Mouse (Mus musculus): ENCODE results near the gene Acbd4. TPM values are rescaled to one million over a fixed set of nuclear protein-coding genes. Genes with fewer than 3 reads are reported as not detected.
A peak's percentile ranks its signal among the peaks of the same experiment; 100 is the strongest.

Gene Acbd4
- polyA plus RNA-seq, 1 experiment from 2014 or later, result 100 TPM

- peak; percentile 3 for ATAC-seq
- POLR2A ChIA-PET, result interaction anchor here (0.6 to 8.8 kb wide), 6 partner anchors 13 to 439 kb away, joined by 3 to 86 read pairs (median 4); partner anchors contain the start of genes Hexim1 and Hexim2
- in situ Hi-C loops (cut with MboI; ENCODE audit: low pct_unique_long_range_greater_than_20kb), result loop anchor here (10.0 kb wide), 2 partner anchors 53 to 213 kb away; no protein-coding TSS in a partner anchor
Observed at GRCm38 (mm10) chr11:103101866-103102501, 502 bp downstream of the Acbd4 start.

GRCm38 (mm10) chr11:103102725-103103349, 1.4 kb downstream of the Acbd4 start:
- CTCF ChIA-PET, result interaction anchor here (0.6 to 6.6 kb wide), 29 partner anchors 9 to 223 kb away, joined by 3 to 68 read pairs (median 5); partner anchors contain the start of genes Hexim1 and Hexim2
- peak; percentile 90 for ATAC-seq
- in situ Hi-C loops (cut with MboI; ENCODE audit: low pct_unique_long_range_greater_than_20kb), result loop anchor here (10.0 kb wide), 2 partner anchors 52 to 212 kb away; no protein-coding TSS in a partner anchor

More at GRCm38 (mm10) chr11:103101866-103102501, 502 bp downstream of the Acbd4 start:
- DNase-seq (ENCODE audit: low read depth, low spot score), result no peak
- no peaks in the 10 kb centered on the region for H3K27me3 ChIP-seq
- TF ChIP-seq CTCF (IDR thresholded peaks at IDR 0.05), result no peak
- CTCF ChIA-PET, result interaction anchor here (0.6 to 6.6 kb wide), 24 partner anchors 10 to 224 kb away, joined by 3 to 68 read pairs (median 5); partner anchors contain the start of genes Hexim1 and Hexim2

DNA sequence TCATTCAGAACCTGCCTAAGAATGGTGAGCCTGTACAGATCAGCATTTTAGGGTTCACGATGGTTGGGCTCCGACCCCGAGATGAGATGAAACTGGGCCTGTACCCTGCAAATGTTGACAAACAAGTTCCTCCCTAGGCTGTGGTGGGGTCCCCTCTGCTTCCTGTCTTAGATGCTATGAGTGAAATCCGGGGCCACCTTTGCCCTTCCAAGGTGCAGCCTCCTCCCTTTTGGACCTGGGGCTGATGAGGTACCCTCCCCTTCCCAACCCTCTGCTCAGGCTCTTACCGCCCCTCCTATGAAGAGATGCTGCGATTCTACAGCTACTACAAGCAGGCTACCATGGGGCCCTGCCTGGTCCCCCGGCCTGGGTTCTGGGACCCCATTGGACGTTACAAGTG, 2.1 kb downstream of the Acbd4 start:
- TF ChIP-seq CTCF (IDR thresholded peaks at IDR 0.05), result no peak
- H3K27me3 ChIP-seq, result no peaks in the 10 kb centered on the region
- DNase-seq (ENCODE audit: low read depth, low spot score) (no peak), ATAC-seq (no peak)
- ChIA-PET POLR2A (interaction anchor here (8.8 kb wide), 1 partner anchor 12 kb away, joined by 86 read pairs; the partner anchor contains the start of gene Hexim1), CTCF (interaction anchor here (1.1 to 6.6 kb wide), 5 partner anchors 13 to 81 kb away, joined by 3 to 68 read pairs (median 7); partner anchors contain the start of gene Hexim1)
- in situ Hi-C loops (cut with MboI; ENCODE audit: low pct_unique_long_range_greater_than_20kb), result loop anchor here (10.0 kb wide), 2 partner anchors 51 to 211 kb away; no protein-coding TSS in a partner anchor

More at GRCm38 (mm10) chr11:103102725-103103349, 1.4 kb downstream of the Acbd4 start:
- peak; percentile 94 for DNase-seq (ENCODE audit: low read depth, low spot score)
- no peaks in the 10 kb centered on the region for H3K27me3 ChIP-seq
- TF ChIP-seq CTCF (IDR thresholded peaks at IDR 0.05), result no peak
- POLR2A ChIA-PET, result interaction anchor here (0.6 to 8.8 kb wide), 4 partner anchors 12 to 194 kb away, joined by 3 to 86 read pairs (median 10); partner anchors contain the start of gene Hexim1

GRCm38 (mm10) chr11:103104469-103104868, 3.0 kb downstream of the Acbd4 start:
- in situ Hi-C loops (cut with MboI; ENCODE audit: low pct_unique_long_range_greater_than_20kb), result loop anchor here (10.0 kb wide), 2 partner anchors 50 to 210 kb away; no protein-coding TSS in a partner anchor
- CTCF ChIA-PET, result interaction anchor here (6.6 kb wide), 1 partner anchor 12 kb away, joined by 68 read pairs; the partner anchor contains the start of gene Hexim1
- DNase-seq (ENCODE audit: low read depth, low spot score) (no peak), ATAC-seq (no peak)
- no peak for TF ChIP-seq CTCF (IDR thresholded peaks at IDR 0.05)
- POLR2A ChIA-PET, result interaction anchor here (8.8 kb wide), 1 partner anchor 11 kb away, joined by 86 read pairs; the partner anchor contains the start of gene Hexim1
- H3K27me3 ChIP-seq, result no peaks in the 10 kb centered on the region

- in situ Hi-C loops (cut with MboI; ENCODE audit: low pct_unique_long_range_greater_than_20kb), result loop anchor here (10.0 kb wide), 2 partner anchors 50 to 210 kb away; no protein-coding TSS in a partner anchor
- H3K27me3 ChIP-seq, result no peaks in the 10 kb centered on the region
- DNase-seq (ENCODE audit: low read depth, low spot score), result no peak
- ATAC-seq, result no peak
- CTCF ChIA-PET, result interaction anchor here (6.6 kb wide), 1 partner anchor 11 kb away, joined by 68 read pairs; the partner anchor contains the start of gene Hexim1
- no peak for TF ChIP-seq CTCF (IDR thresholded peaks at IDR 0.05)
- POLR2A ChIA-PET, result interaction anchor here (1.3 to 8.8 kb wide), 2 partner anchors 10 to 53 kb away, joined by 4 to 86 read pairs; partner anchors contain the start of gene Hexim1
Observed at GRCm38 (mm10) chr11:103105180-103105725, 3.8 kb downstream of the Acbd4 start.

DNA sequence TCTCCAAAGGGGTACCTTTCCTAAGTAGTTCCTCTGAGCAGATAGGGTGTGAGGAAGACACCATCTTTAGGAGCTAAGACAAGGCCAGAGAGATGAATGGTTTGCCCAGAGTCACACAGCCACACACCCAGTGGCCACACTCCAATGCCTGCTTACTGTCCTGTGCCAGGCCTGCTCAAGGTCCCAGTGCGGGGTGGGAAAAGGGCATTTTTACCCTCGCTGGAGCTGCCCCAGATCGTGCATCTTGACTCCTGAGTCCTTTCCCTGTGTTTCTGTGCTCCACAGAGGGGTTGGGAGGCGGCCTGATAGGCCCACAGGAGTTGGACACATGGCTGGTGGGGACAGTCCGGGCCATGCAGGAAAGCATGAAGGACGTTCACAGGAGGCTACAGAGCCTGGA, 4.3 kb downstream of the Acbd4 start:
- no peak for DNase-seq (ENCODE audit: low read depth, low spot score)
- ATAC-seq, result no peak
- POLR2A ChIA-PET, result interaction anchor here (0.6 to 8.8 kb wide), 3 partner anchors 9 to 53 kb away, joined by 4 to 86 read pairs (median 4); partner anchors contain the start of gene Hexim1
- in situ Hi-C loops (cut with MboI; ENCODE audit: low pct_unique_long_range_greater_than_20kb), result loop anchor here (10.0 kb wide), 2 partner anchors 49 to 209 kb away; no protein-coding TSS in a partner anchor
- no peaks in the 10 kb centered on the region for H3K27me3 ChIP-seq
- no peak for TF ChIP-seq CTCF (IDR thresholded peaks at IDR 0.05)
- CTCF ChIA-PET, result interaction anchor here (6.6 kb wide), 1 partner anchor 11 kb away, joined by 68 read pairs; the partner anchor contains the start of gene Hexim1

DNA sequence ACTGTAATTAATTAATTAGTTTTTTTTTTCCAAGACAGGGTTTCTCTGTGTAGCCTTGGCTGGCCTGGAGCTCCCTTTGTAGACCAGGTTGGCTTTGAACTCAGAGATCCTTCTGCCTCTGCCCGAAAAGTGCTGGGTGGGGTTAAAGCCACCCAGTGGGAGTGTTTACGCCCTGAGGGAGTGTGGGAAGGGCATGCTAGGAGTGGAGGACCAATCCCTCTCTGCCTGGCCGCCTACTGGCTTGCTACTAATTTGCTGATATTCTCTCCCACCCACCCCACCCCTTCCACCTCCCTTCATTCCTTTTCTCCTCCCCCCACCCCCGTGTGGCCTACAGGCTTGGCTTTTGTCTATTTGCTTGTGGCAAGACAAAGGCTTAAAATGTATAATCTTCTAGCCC, 4.9 kb downstream of the Acbd4 start:
- no peak for DNase-seq (ENCODE audit: low read depth, low spot score)
- CTCF ChIA-PET, result interaction anchor here (6.6 kb wide), 1 partner anchor 10 kb away, joined by 68 read pairs; the partner anchor contains the start of gene Hexim1
- POLR2A ChIA-PET, result interaction anchor here (1.3 to 8.8 kb wide), 2 partner anchors 9 to 52 kb away, joined by 4 to 86 read pairs; partner anchors contain the start of gene Hexim1
- H3K27me3 ChIP-seq, result no peaks in the 10 kb centered on the region
- no peak for TF ChIP-seq CTCF (IDR thresholded peaks at IDR 0.05)
- ATAC-seq, result no peak
- in situ Hi-C loops (cut with MboI; ENCODE audit: low pct_unique_long_range_greater_than_20kb), result loop anchor here (10.0 kb wide), 2 partner anchors 48 to 208 kb away; no protein-coding TSS in a partner anchor

GRCm38 (mm10) chr11:103111301-103111700, 9.8 kb downstream of the Acbd4 start:
- in situ Hi-C loops (cut with MboI; ENCODE audit: low pct_unique_long_range_greater_than_20kb), result no loop called here
- ChIA-PET CTCF (interaction anchor here (1.6 to 1.7 kb wide), 2 partner anchors 9 to 48 kb away, joined by 4 to 7 read pairs; no protein-coding TSS in a partner anchor), POLR2A (interaction anchor here (0.6 kb wide), 1 partner anchor 551 kb away, joined by 6 read pairs; no protein-coding TSS in a partner anchor)
- no peak for DNase-seq (ENCODE audit: low read depth, low spot score)
- H3K27me3 ChIP-seq, result no peaks in the 10 kb centered on the region
- no peak for TF ChIP-seq CTCF (IDR thresholded peaks at IDR 0.05)
- ATAC-seq, result no peak

DNA sequence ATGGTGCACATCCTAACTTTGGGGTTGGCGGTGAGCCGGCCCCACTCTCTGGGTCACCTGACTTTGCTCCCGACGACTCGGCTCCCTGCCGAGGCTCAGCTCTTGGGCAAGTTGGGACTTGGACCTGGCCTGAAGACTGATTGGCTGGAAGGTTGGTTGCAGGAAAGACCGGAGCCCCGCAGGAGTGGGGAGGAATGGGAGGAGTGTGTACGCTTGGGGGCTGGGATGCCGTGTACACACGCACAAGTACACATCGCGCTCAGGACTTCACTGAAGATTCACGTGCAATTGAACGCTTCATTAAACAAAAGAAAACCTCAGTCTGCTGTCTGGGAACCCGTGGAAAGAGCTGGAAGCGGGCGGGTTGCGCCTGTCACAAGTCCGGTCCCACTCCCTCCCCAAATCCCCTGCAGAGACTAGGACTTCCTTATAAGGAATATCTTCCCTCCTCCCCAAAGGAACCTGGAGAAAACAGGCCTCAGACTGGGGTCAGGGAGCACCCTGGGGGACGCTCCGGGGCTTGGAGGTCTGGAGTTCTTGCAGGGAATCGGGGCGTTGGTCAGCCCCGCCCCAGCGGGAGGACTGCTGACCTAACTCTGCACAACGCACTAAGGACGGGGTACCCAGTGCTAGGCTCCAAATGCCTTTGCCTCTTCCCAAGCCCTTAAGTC, 10.5 kb downstream of the Acbd4 start:
- TF ChIP-seq CTCF (IDR thresholded peaks at IDR 0.05), result no peak
- ATAC-seq (peak; percentile 24), DNase-seq (ENCODE audit: low read depth, low spot score) (no peak)
- in situ Hi-C loops (cut with MboI; ENCODE audit: low pct_unique_long_range_greater_than_20kb), result no loop called here
- CTCF ChIA-PET, result interaction anchor here (1.3 to 1.7 kb wide), 3 partner anchors 9 to 47 kb away, joined by 4 to 7 read pairs (median 4); no protein-coding TSS in a partner anchor
- POLR2A ChIA-PET, result interaction anchor here (0.6 to 7.3 kb wide), 2 partner anchors 9 to 552 kb away, joined by 6 to 86 read pairs; partner anchors contain the start of genes Acbd4 and Plcd3
- no peaks in the 10 kb centered on the region for H3K27me3 ChIP-seq

Data from Patski (cell line).